Mouse (Mus musculus) embryonic facial prominence, embryonic 12.5 days (tissue): Measurements from ENCODE around the gene Hif3a. TPM values are rescaled to one million over a fixed set of nuclear protein-coding genes. Genes with fewer than 3 reads are reported as not detected.

Experiments used
- polyA plus RNA-seq: library from polyadenylated mRNA; unstranded; fragments of >200 nt; fragmentation: Nextera tagmentation; extraction: Ambion mirVana; gene quantifications from 2 replicates; pipeline ENCODE4 v1.2.1, GENCODE M21; 2016

Gene Hif3a
- polyA plus RNA-seq, 1 experiment from 2014 or later = 13.0 TPM

Other genes starting within 250 kb of the Hif3a start
- 149 and 152 TPM in 2 replicates for gene Strn4, start 246.5 kb downstream of the Hif3a start, polyA plus RNA-seq
- 31.4 and 33.6 TPM in 2 replicates for gene Fkrp, start 245.7 kb downstream of the Hif3a start, polyA plus RNA-seq
- 15.3 and 16.8 TPM in 2 replicates for gene Prkd2, start 219.5 kb downstream of the Hif3a start, polyA plus RNA-seq
- 13.4 and 14.6 TPM in 2 replicates for gene Dact3, start 187.1 kb downstream of the Hif3a start, polyA plus RNA-seq
- 21.5 and 22.7 TPM in 2 replicates for gene Gng8, start 170.6 kb downstream of the Hif3a start, polyA plus RNA-seq
- 1.7 and 2.2 TPM in 2 replicates for gene Ptgir, start 155.9 kb downstream of the Hif3a start, polyA plus RNA-seq
- gene Calm3, start 138.3 kb downstream of the Hif3a start, polyA plus RNA-seq = 123 and 134 TPM in 2 replicates
- 15.9 and 16.6 TPM in 2 replicates for gene Pnmal2, start 117.7 kb downstream of the Hif3a start, polyA plus RNA-seq
- gene Pnmal1, start 102.7 kb downstream of the Hif3a start, polyA plus RNA-seq = 2.8 and 3.6 TPM in 2 replicates
- 0.36 and 0.41 TPM in 2 replicates for gene Gm42372, start 79.3 kb downstream of the Hif3a start, polyA plus RNA-seq
- 21.6 and 26.2 TPM in 2 replicates for gene Ccdc8, start 69.7 kb downstream of the Hif3a start, polyA plus RNA-seq
- 110 TPM in 2 replicates for gene Ppp5c, start 34.5 kb downstream of the Hif3a start, polyA plus RNA-seq
- 0.13 and 0.14 TPM in 2 replicates for gene Psg16, start 11.6 kb upstream of the Hif3a start, polyA plus RNA-seq
- not detected in 2 replicates for gene Ceacam3, start 87.9 kb upstream of the Hif3a start, polyA plus RNA-seq
- not detected in 2 replicates for gene Psg29, start 141.1 kb upstream of the Hif3a start, polyA plus RNA-seq